Mouse (Mus musculus) CH12.LX (cell line): ENCODE data around the gene Apba1. TPM values are rescaled to one million over a fixed set of nuclear protein-coding genes. Genes with fewer than 3 reads are reported as not detected.

Experiments
- DNase-seq: peaks from one replicate; pipeline ENCODE4 v3.0.0-alpha.2; 2013; ENCODE audit errors: extremely low read depth
- H3K27ac ChIP-seq: 2 replicates; pipeline ENCODE4 v1.5.1; 2012; ENCODE audit warnings: low read depth, mild to moderate bottlenecking, control low read depth, moderate library complexity; ENCODE audit not compliant: insufficient read depth
- H3K27me3 ChIP-seq: replicated peaks from 2 replicates; pipeline ENCODE3; 2012; ENCODE audit warnings: inconsistent platforms
- H3K36me3 ChIP-seq, 2 experiments: replicated peaks in 1 of 2; 2 replicates each; pipeline versions ENCODE3 to v1.6.1; 2012; ENCODE audit warnings: inconsistent platforms in 1 of 2, low read length in 1 of 2, mild to moderate bottlenecking in 1 of 2, mixed read lengths in 1 of 2, moderate library complexity in 1 of 2; ENCODE audit not compliant: control insufficient read depth in 1 of 2, insufficient read depth in 1 of 2
- H3K4me1 ChIP-seq, 2 experiments: 2 replicates each; pipeline ENCODE4 v1.6.1; 2012; ENCODE audit warnings: inconsistent platforms in 1 of 2, moderate library complexity in 1 of 2; ENCODE audit not compliant: insufficient read depth in 2 of 2, control insufficient read depth in 1 of 2
- H3K4me2 ChIP-seq: 2 replicates; pipeline ENCODE4 v1.6.1; 2012; ENCODE audit warnings: low read depth, mild to moderate bottlenecking, control low read depth; ENCODE audit not compliant: poor library complexity, insufficient read depth, severe bottlenecking
- H3K4me3 ChIP-seq, 3 experiments: fragments of 150-350 bp in 1 of 3; sonication (generic) in 1 of 3; replicated peaks in 1 of 3; 2 replicates each; pipeline versions ENCODE3 to v1.5.1; 2011 to 2012; ENCODE audit warnings: low read depth in 2 of 3, low read length in 2 of 3, mild to moderate bottlenecking in 2 of 3, moderate library complexity in 2 of 3, control low read depth in 1 of 3, improper control_type of control experiment in 1 of 3, inconsistent platforms in 1 of 3, mixed read lengths in 1 of 3; ENCODE audit not compliant: poor library complexity in 1 of 3
- H3K79me2 ChIP-seq: replicated peaks from 2 replicates; pipeline ENCODE4 v1.6.1; 2012; ENCODE audit warnings: mild to moderate bottlenecking, moderate library complexity; ENCODE audit not compliant: control insufficient read depth, poor library complexity, insufficient read depth, severe bottlenecking; ENCODE audit errors: extremely low read depth
- H3K9ac ChIP-seq: 2 replicates; pipeline ENCODE4 v1.6.1; 2012; ENCODE audit warnings: low read depth, mild to moderate bottlenecking, control low read depth, moderate library complexity; ENCODE audit not compliant: insufficient read depth
- H3K9me3 ChIP-seq: replicated peaks from 2 replicates; pipeline ENCODE3; 2012; ENCODE audit warnings: low read length, inconsistent platforms, mixed read lengths
- BHLHE40 ChIP-seq: IDR thresholded peaks from 2 replicates; pipeline ENCODE4 v1.6.1; 2011; ENCODE audit warnings: mild to moderate bottlenecking, low read depth, low read length, improper control_type of control experiment
- CHD1 ChIP-seq: IDR thresholded peaks from 2 replicates; pipeline ENCODE4 v1.6.1; 2012; ENCODE audit warnings: low read depth, low read length, improper control_type of control experiment, inconsistent platforms
- CHD2 ChIP-seq: IDR thresholded peaks from 2 replicates; pipeline ENCODE4 v1.6.1; 2011; ENCODE audit warnings: low read length, improper control_type of control experiment
- CTCF ChIP-seq, 2 experiments: IDR thresholded peaks in 1 of 2; conservative IDR thresholded peaks in 1 of 2; 2 replicates each; pipeline ENCODE4 v1.5.1; 2011 to 2012; ENCODE audit warnings: low read depth in 2 of 2, low read length in 2 of 2, improper control_type of control experiment in 1 of 2, inconsistent platforms in 1 of 2, mild to moderate bottlenecking in 1 of 2, moderate library complexity in 1 of 2
- ETS1 ChIP-seq: conservative IDR thresholded peaks from 2 replicates; pipeline ENCODE4 v1.6.1; 2012; ENCODE audit warnings: low read depth, mild to moderate bottlenecking, inconsistent platforms, low read length, improper control_type of control experiment, moderate library complexity
- HCFC1 ChIP-seq: IDR thresholded peaks from 2 replicates; pipeline ENCODE4 v1.6.1; 2012; ENCODE audit warnings: low read depth, mild to moderate bottlenecking, inconsistent platforms, low read length, improper control_type of control experiment
- NRF1 ChIP-seq: IDR thresholded peaks from 2 replicates; pipeline ENCODE4 v1.6.1; 2014; ENCODE audit warnings: low read depth, mild to moderate bottlenecking, inconsistent platforms, low read length, improper control_type of control experiment, moderate library complexity
- RAD21 ChIP-seq: IDR thresholded peaks from 2 replicates; pipeline ENCODE4 v1.6.1; 2011; ENCODE audit warnings: low read depth, mild to moderate bottlenecking, low read length, improper control_type of control experiment, moderate library complexity
- SIN3A ChIP-seq: IDR thresholded peaks from 2 replicates; pipeline ENCODE4 v1.6.1; 2012; ENCODE audit warnings: low read length, improper control_type of control experiment, inconsistent platforms
- SMC3 ChIP-seq: IDR thresholded peaks from 2 replicates; pipeline ENCODE4 v1.6.1; 2011; ENCODE audit warnings: low read depth, low read length, improper control_type of control experiment
- USF1 ChIP-seq: IDR thresholded peaks from 2 replicates; pipeline ENCODE4 v1.6.1; 2014; ENCODE audit warnings: low read depth, mild to moderate bottlenecking, inconsistent platforms, low read length, improper control_type of control experiment
- USF2 ChIP-seq: conservative IDR thresholded peaks from 2 replicates; pipeline ENCODE4 v1.6.1; 2011; ENCODE audit warnings: low read depth, low read length, improper control_type of control experiment
- ZC3H11A ChIP-seq: IDR thresholded peaks from 2 replicates; pipeline ENCODE4 v1.6.1; 2012; ENCODE audit warnings: low read depth, mild to moderate bottlenecking, inconsistent platforms, low read length, improper control_type of control experiment
- dilution Hi-C: fragments of 300-500 bp; cut with MboI; formaldehyde crosslinking; loops from 2 replicates; pipeline ENCODE4 v1.14.3; 2020; ENCODE audit warnings: low sequenced_read_pairs; ENCODE audit not compliant: extremely low pct_unique_long_range_greater_than_20kb, extremely low pct_ligation_motif_present
- in situ Hi-C: fragments of 300-500 bp; cut with MboI; formaldehyde crosslinking; loops from 3 replicates; pipeline ENCODE4 v1.14.3; 2019; ENCODE audit warnings: low sequenced_read_pairs, low pct_ligation_motif_present, low pct_unique_long_range_greater_than_20kb, mixed read lengths
- polyA plus RNA-seq: library from polyadenylated mRNA; unstranded; fragments of >175 nt; gene quantifications from 2 replicates; pipeline ENCODE4 v1.2.1, GENCODE M21; 2012; ENCODE audit warnings: low read depth; ENCODE audit not compliant: insufficient read length
- total RNA-seq, 2 experiments: library from RNA; depleted of rRNA; stranded (reverse); fragments of 300-350 nt in 1 of 2; fragments of >200 nt in 1 of 2; gene quantifications; 2 replicates each; pipeline ENCODE4 v1.2.3; 2012 to 2014

Gene Apba1
- total and polyA plus RNA-seq, 3 experiments = 0.08 to 0.24 (median 0.09) TPM

- DNase-seq = peak; percentile 66
- dilution Hi-C loops = no loop called here
These were observed 202.8 kb downstream of the Apba1 start for GRCm38 (mm10) chr19:23961516-23961915.

GRCm38 (mm10) chr19:23964401-23964910 is 205.8 kb downstream of the Apba1 start:
- no peaks in the 10 kb centered on the region for H3K36me3 ChIP-seq
- DNase-seq = no peak
- H3K9me3 ChIP-seq = no peaks in the 10 kb centered on the region
- H3K27ac ChIP-seq = no peak overlapping the region
- no peaks in the 10 kb centered on the region for H3K79me2 ChIP-seq
- H3K4me3 ChIP-seq = no peak overlapping the region
- dilution Hi-C loops (no loop called here), in situ Hi-C loops (no loop called here)
- H3K4me1 ChIP-seq = no peaks in the 10 kb centered on the region
- no peak overlapping the region for H3K9ac ChIP-seq
- TF ChIP-seq BHLHE40 = no peak
- TF ChIP-seq CHD2 = no peak
- no peak for TF ChIP-seq HCFC1
- no peak for TF ChIP-seq SIN3A
- TF ChIP-seq SMC3 = no peak
- TF ChIP-seq CHD1 = no peak
- no peak for TF ChIP-seq USF2
- no peak overlapping the region for H3K4me2 ChIP-seq
- no peaks in the 10 kb centered on the region for H3K27me3 ChIP-seq

More at GRCm38 (mm10) chr19:23961516-23961915, 202.8 kb downstream of the Apba1 start:
- H3K36me3 ChIP-seq = no peaks in the 10 kb centered on the region
- no peaks in the 10 kb centered on the region for H3K27me3 ChIP-seq
- no peak overlapping the region for H3K4me3 ChIP-seq
- H3K27ac ChIP-seq = no peak overlapping the region
- H3K79me2 ChIP-seq = no peaks in the 10 kb centered on the region
- H3K9me3 ChIP-seq = no peaks in the 10 kb centered on the region
- no peak overlapping the region for H3K4me2 ChIP-seq
- no peak overlapping the region for H3K9ac ChIP-seq
- TF ChIP-seq CHD2 (no peak), SMC3 (peak; percentile 85), CHD1 (no peak), RAD21 (peak; percentile 98), ZC3H11A (peak; percentile 44; the same call in 1 of the 2 replicates), CTCF (conservative IDR thresholded peaks at IDR 0.05 in 1 of 2, IDR thresholded peaks at IDR 0.05 in 1 of 2; ENCODE audit: low read depth in 2 of 2, low read length in 2 of 2) (peak; percentile 80 to 95)
- in situ Hi-C loops = no loop called here
- no peaks in the 10 kb centered on the region for H3K4me1 ChIP-seq

GRCm38 (mm10) chr19:23966376-23966775 is 207.7 kb downstream of the Apba1 start:
- Histone ChIP-seq H3K79me2 (no peaks in the 10 kb centered on the region), H3K9ac (no peak overlapping the region), H3K4me1 (no peaks in the 10 kb centered on the region), H3K4me2 (no peak overlapping the region), H3K27ac (no peak overlapping the region), H3K27me3 (no peaks in the 10 kb centered on the region), H3K36me3 (no peaks in the 10 kb centered on the region), H3K4me3 (no peak overlapping the region), H3K9me3 (no peaks in the 10 kb centered on the region)
- in situ Hi-C loops (no loop called here), dilution Hi-C loops (no loop called here)
- no peak for DNase-seq
- no peak for TF ChIP-seq USF1
- TF ChIP-seq ETS1 = no peak
- no peak for TF ChIP-seq ZC3H11A
- no peak for TF ChIP-seq NRF1
